Mouse (Mus musculus) heart, embryonic 14.5 days (tissue): ENCODE measurements around the gene Arhgef3. TPM values are rescaled to one million over a fixed set of nuclear protein-coding genes. Genes with fewer than 3 reads are reported as not detected.

Experiments
- ATAC-seq: fragments of 200-750 bp; cut with Nextera tagmentation; 2 replicates; pipeline ENCODE4 v1.8.0; 2017; ENCODE audit warnings: low read depth, moderate TSS enrichment; ENCODE audit not compliant: insufficient number of reproducible peaks, insufficient read depth, low FRiP score
- H3K27ac ChIP-seq, 2 experiments: fragments of 200-500 bp in 1 of 2; fragments of 300-500 bp in 1 of 2; sonication (generic) in 1 of 2; replicated peaks in 1 of 2; 2 replicates each; pipeline ENCODE4 v1.5.1; 2012 to 2014; ENCODE audit warnings: low read depth in 2 of 2, low read length in 2 of 2, control low read depth in 1 of 2, mild to moderate bottlenecking in 1 of 2, mixed read lengths in 1 of 2; ENCODE audit not compliant: control insufficient read depth in 1 of 2, insufficient read depth in 1 of 2
- H3K27me3 ChIP-seq: fragments of 300-500 bp; sonication (generic); 2 replicates; pipeline ENCODE4 v1.6.1; 2014; ENCODE audit warnings: mild to moderate bottlenecking, low read length, control low read depth; ENCODE audit not compliant: control insufficient read depth, insufficient read depth
- H3K36me3 ChIP-seq: fragments of 300-500 bp; sonication (generic); 2 replicates; pipeline ENCODE4 v1.6.1; 2014; ENCODE audit warnings: mild to moderate bottlenecking, control low read depth, low read length, mixed read lengths; ENCODE audit not compliant: control insufficient read depth, insufficient read depth
- H3K4me1 ChIP-seq, 2 experiments: fragments of 200-500 bp in 1 of 2; fragments of 300-500 bp in 1 of 2; sonication (generic) in 1 of 2; 2 replicates each; pipeline ENCODE4 v1.6.1; 2012 to 2014; ENCODE audit warnings: low read length in 2 of 2, control low read depth in 1 of 2, mixed read lengths in 1 of 2; ENCODE audit not compliant: control insufficient read depth in 2 of 2, insufficient read depth in 2 of 2
- H3K4me2 ChIP-seq: fragments of 300-500 bp; sonication (generic); 2 replicates; pipeline ENCODE4 v1.6.1; 2014; ENCODE audit warnings: mild to moderate bottlenecking, low read length
- H3K4me3 ChIP-seq, 2 experiments: fragments of 200-500 bp in 1 of 2; fragments of 300-500 bp in 1 of 2; sonication (generic) in 1 of 2; 2 replicates each; pipeline ENCODE4 v1.5.1; 2012 to 2014; ENCODE audit warnings: low read length in 2 of 2, mild to moderate bottlenecking in 2 of 2, control low read depth in 1 of 2, low read depth in 1 of 2, moderate library complexity in 1 of 2; ENCODE audit not compliant: control insufficient read depth in 1 of 2, insufficient read depth in 1 of 2
- H3K9ac ChIP-seq: fragments of 300-500 bp; sonication (generic); 2 replicates; pipeline ENCODE4 v1.6.1; 2014; ENCODE audit warnings: mild to moderate bottlenecking, low read length
- H3K9me3 ChIP-seq: fragments of 300-500 bp; sonication (generic); 2 replicates; pipeline ENCODE4 v1.6.1; 2016; ENCODE audit warnings: low read length, control low read depth; ENCODE audit not compliant: control insufficient read depth
- WGBS: fragments of 180-500 bp; shearing (Covaris S2); extraction: QIAGEN DNeasy Blood & Tissue Kit; methylation state at CpG from one replicate; pipeline ENCODE4 v1.1.7; 2014; 5-methylcytosine and 5-hydroxymethylcytosine counted together
- polyA plus RNA-seq: library from polyadenylated mRNA; unstranded; fragments of >200 nt; fragmentation: Nextera tagmentation; extraction: Ambion mirVana; gene quantifications from 2 replicates; pipeline ENCODE4 v1.2.1, GENCODE M21; 2014

The Arhgef3 gene
- polyA plus RNA-seq, 1 experiment from 2014 or later = 15.4 TPM

DNA sequence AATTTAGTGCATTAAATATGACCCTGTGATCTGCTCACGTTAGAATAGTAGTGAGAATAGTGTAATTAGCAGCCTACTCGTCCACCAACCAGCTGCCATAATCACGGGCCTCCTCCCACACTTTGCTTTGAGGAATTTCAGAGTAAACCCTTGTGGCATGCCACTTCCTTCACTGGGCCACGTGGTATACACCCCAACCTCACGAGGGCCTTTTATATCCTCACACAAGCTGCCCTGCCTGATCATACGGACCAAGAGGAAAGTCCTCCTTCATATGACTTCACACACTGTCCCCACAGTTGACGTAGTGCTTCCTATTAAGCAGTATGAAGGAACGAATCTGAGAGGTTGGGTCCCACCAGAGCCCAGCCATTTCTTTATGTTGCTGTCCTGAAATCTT, 202.4 kb downstream of the Arhgef3 start:
- no peak overlapping the region for H3K4me2 ChIP-seq
- H3K36me3 ChIP-seq = no peaks in the 10 kb centered on the region
- H3K9ac ChIP-seq = no peak overlapping the region
- H3K27me3 ChIP-seq = no peaks in the 10 kb centered on the region
- no peak overlapping the region for H3K4me3 ChIP-seq
- 80% methylated on average over 8 of the region's 8 CpGs for whole genome bisulfite sequencing
- no peak overlapping the region for H3K27ac ChIP-seq
- no peak for ATAC-seq
- no peaks in the 10 kb centered on the region for H3K9me3 ChIP-seq
- peaks cover 10 to 23% of the 10 kb centered on the region in 2 experiments for H3K4me1 ChIP-seq

- H3K9ac ChIP-seq = no peak overlapping the region
- no peak overlapping the region for H3K27ac ChIP-seq
- 33% methylated on average over 7 of the region's 7 CpGs for WGBS
These were observed 204.7 kb downstream of the Arhgef3 start for GRCm38 (mm10) chr14:27319386-27319785.

DNA sequence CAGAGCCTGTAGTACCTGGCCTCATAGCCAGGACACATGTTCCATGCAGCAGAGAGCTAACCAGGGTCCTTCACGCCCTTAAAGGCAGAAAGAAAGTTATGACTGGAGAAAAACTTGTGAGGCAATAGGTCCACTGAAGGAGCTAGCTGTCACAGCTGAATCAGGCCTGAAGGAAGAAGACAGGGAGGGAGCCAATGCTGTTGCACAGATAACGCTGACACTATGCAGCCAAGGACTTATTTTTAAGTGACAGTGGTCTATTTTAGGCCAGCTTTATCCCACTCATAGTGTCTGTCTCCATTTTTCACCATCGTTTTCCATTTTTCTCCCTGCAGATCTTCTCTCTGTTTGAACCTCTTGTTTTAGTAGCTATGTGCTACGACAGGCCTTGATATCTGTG, 207.3 kb downstream of the Arhgef3 start:
- H3K4me3 ChIP-seq = no peak overlapping the region
- WGBS = 48% methylated on average over 4 of the region's 4 CpGs
- H3K9ac ChIP-seq = no peak overlapping the region
- H3K4me1 ChIP-seq = peaks cover 12 to 24% of the 10 kb centered on the region in 2 experiments
- H3K27me3 ChIP-seq = no peaks in the 10 kb centered on the region
- ATAC-seq = no peak
- H3K4me2 ChIP-seq = no peak overlapping the region
- no peaks in the 10 kb centered on the region for H3K9me3 ChIP-seq
- H3K36me3 ChIP-seq = no peaks in the 10 kb centered on the region
- H3K27ac ChIP-seq = no peak overlapping the region

More at GRCm38 (mm10) chr14:27319386-27319785, 204.7 kb downstream of the Arhgef3 start:
- Histone ChIP-seq H3K27me3 (no peaks in the 10 kb centered on the region), H3K9me3 (no peaks in the 10 kb centered on the region), H3K4me1 (peaks cover 10 to 24% of the 10 kb centered on the region in 2 experiments), H3K4me2 (no peak overlapping the region), H3K4me3 (no peak overlapping the region), H3K36me3 (no peaks in the 10 kb centered on the region)
- no peak for ATAC-seq

- 69% methylated on average over 7 of the region's 7 CpGs for WGBS
- no peak overlapping the region for H3K27ac ChIP-seq
These were observed 210.0 kb downstream of the Arhgef3 start for GRCm38 (mm10) chr14:27324689-27325088.

DNA sequence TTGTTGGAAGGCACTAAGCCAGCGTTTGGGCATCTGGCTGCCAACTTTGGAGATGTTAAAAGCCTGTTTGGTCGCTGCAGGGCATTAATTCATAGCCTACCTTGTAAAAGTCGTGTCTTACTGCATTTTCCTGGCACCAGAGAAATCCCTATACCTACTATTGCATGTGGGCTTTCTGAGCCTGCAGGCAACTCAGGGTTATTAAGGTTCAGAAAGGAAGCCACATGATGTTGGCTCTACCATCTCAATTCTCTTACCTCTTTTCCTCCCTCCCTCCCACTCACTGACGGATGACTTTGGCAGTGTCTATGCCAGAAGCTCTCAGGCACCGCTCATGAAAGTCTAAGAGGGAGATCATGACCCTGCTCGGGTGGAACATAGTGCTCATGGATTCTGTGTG, 210.8 kb downstream of the Arhgef3 start:
- Histone ChIP-seq H3K4me1 (peaks cover 5 to 6% of the 10 kb centered on the region in 2 experiments; a peak in 2 of 4 replicates), H3K27me3 (no peaks in the 10 kb centered on the region), H3K4me3 (no peak overlapping the region), H3K9me3 (no peaks in the 10 kb centered on the region), H3K9ac (no peak overlapping the region), H3K4me2 (no peak overlapping the region), H3K27ac (no peak overlapping the region), H3K36me3 (no peaks in the 10 kb centered on the region)
- ATAC-seq = no peak
- WGBS = 78% methylated on average over 6 of the region's 6 CpGs

More at GRCm38 (mm10) chr14:27324689-27325088, 210.0 kb downstream of the Arhgef3 start:
- ATAC-seq = no peak
- Histone ChIP-seq H3K4me1 (peaks cover 5 to 7% of the 10 kb centered on the region in 2 experiments; a peak in 3 of 4 replicates), H3K4me3 (no peak overlapping the region), H3K9ac (no peak overlapping the region), H3K9me3 (no peaks in the 10 kb centered on the region), H3K27me3 (no peaks in the 10 kb centered on the region), H3K36me3 (no peaks in the 10 kb centered on the region), H3K4me2 (no peak overlapping the region)

DNA sequence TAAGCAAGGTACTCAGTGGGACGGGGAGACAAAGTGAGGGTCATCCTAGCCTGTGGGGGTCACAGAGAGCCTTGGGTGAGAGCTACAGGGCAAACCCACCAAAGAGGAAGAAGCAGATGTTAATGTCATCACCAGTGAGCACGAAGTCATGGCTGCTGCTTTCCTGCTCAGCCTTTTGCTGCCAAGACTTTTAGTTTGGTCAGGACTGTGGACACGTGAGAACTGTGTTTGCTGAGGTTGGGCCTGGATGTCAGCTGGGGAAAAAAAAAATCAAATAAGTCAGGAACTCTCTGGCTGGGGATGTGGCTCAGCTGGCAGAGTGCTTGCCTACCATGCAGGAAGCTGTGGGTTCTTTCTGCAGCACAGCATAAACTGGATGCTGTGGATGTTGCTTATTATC, 213.2 kb downstream of the Arhgef3 start:
- Histone ChIP-seq H3K27me3 (no peaks in the 10 kb centered on the region), H3K4me2 (no peak overlapping the region), H3K36me3 (no peaks in the 10 kb centered on the region), H3K27ac (no peak overlapping the region), H3K9me3 (no peaks in the 10 kb centered on the region), H3K4me3 (no peak overlapping the region), H3K4me1 (peaks cover 4% of the 10 kb centered on the region in 2 experiments; a peak in 2 of 4 replicates), H3K9ac (no peak overlapping the region)
- WGBS = 59% methylated on average over 3 of the region's 3 CpGs
- ATAC-seq = no peak

DNA sequence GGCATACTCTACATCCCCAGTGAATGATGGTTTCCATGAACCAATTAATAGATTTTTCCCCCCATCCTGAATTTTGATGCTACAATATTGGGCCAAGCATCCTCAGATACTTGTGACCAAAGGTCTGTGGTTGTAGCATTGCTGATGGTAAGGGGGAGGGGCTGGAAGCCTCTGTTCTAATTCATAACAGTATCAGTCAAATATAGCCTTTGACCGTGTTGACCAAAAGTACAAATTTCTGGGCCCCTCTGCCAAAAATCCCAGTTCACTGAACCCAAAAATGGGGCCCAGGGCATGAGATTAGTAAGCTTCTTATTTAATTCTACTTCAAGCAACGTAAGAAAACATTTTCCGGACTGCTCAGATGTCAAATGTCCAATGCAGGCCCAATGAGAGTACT, 214.3 kb downstream of the Arhgef3 start:
- H3K9ac ChIP-seq = no peak overlapping the region
- 86% methylated on average over 3 of the region's 3 CpGs for WGBS
- H3K27ac ChIP-seq = no peak overlapping the region
- no peak overlapping the region for H3K4me3 ChIP-seq
- H3K4me1 ChIP-seq = peaks cover 4% of the 10 kb centered on the region in 2 experiments; a peak in 2 of 4 replicates
- H3K4me2 ChIP-seq = no peak overlapping the region
- no peaks in the 10 kb centered on the region for H3K36me3 ChIP-seq
- H3K9me3 ChIP-seq = no peaks in the 10 kb centered on the region
- no peaks in the 10 kb centered on the region for H3K27me3 ChIP-seq
- no peak for ATAC-seq

DNA sequence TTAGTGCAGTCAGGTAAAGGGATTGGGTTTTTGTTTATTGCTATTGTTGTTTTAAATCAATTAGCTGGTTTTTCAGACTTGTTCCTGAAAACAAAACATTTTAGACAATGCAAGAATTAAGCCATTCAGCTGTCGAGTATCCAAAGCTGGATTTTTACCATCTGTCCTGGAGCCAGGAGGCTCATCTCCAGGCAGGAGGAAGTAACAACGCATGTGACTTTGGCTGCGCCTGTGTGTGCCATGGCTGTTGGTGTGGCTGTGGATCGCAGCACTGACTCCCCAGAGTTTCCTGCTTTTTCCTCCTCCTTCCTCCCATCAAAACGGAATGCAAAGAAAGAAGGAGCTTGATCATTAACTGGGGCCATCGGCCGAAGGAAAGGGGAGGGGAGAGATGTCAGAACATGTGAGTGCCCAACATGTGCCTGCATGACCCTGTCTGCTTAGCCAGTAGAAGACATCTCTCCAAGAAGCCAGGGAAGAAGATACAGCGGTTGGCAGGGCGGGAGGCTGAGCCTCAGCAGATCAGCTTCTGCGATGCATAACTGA, 216.9 kb downstream of the Arhgef3 start:
- Histone ChIP-seq H3K27ac (no peak overlapping the region), H3K4me2 (no peak overlapping the region), H3K36me3 (no peaks in the 10 kb centered on the region), H3K9ac (no peak overlapping the region), H3K9me3 (no peaks in the 10 kb centered on the region), H3K27me3 (no peaks in the 10 kb centered on the region), H3K4me1 (peaks cover 4 to 5% of the 10 kb centered on the region in 2 experiments; a peak in 2 of 4 replicates), H3K4me3 (no peak overlapping the region)
- 80% methylated on average over 10 of the region's 10 CpGs for WGBS
- ATAC-seq = no peak
